Mouse (Mus musculus) hindbrain, embryonic 14.5 days (tissue): ENCODE measurements around the gene Cdkl3. TPM values are rescaled to one million over a fixed set of nuclear protein-coding genes. Genes with fewer than 3 reads are reported as not detected.

Experiments
- ATAC-seq: fragments of 200-750 bp; cut with Nextera tagmentation; 2 replicates; pipeline ENCODE4 v1.8.0; 2017; ENCODE audit warnings: moderate number of reproducible peaks, mild to moderate bottlenecking, moderate TSS enrichment, moderate library complexity; ENCODE audit not compliant: low FRiP score
- DNase-seq: peaks from one replicate; pipeline ENCODE4 v3.0.0-alpha.2; 2015; ENCODE audit warnings: low spot score
- H3K27ac ChIP-seq: fragments of 300-500 bp; sonication (generic); 2 replicates; pipeline ENCODE4 v1.5.1; 2014; ENCODE audit warnings: mild to moderate bottlenecking, moderate library complexity
- H3K27me3 ChIP-seq: fragments of 300-500 bp; sonication (generic); 2 replicates; pipeline ENCODE4 v1.6.1; 2014; ENCODE audit warnings: mild to moderate bottlenecking, low read length, mixed read lengths; ENCODE audit not compliant: control insufficient read depth, insufficient read depth
- H3K36me3 ChIP-seq: fragments of 300-500 bp; sonication (generic); replicated peaks from 2 replicates; pipeline ENCODE4 v1.6.1; 2014; ENCODE audit not compliant: control insufficient read depth, insufficient read depth
- H3K4me1 ChIP-seq: fragments of 300-500 bp; sonication (generic); replicated peaks from 2 replicates; pipeline ENCODE4 v1.6.1; 2014; ENCODE audit warnings: antibody characterized with exemption, low read length, mixed read lengths; ENCODE audit not compliant: control insufficient read depth, insufficient read depth
- H3K4me2 ChIP-seq: fragments of 300-500 bp; sonication (generic); replicated peaks from 2 replicates; pipeline ENCODE4 v1.6.1; 2014; ENCODE audit warnings: mild to moderate bottlenecking, moderate library complexity
- H3K4me3 ChIP-seq: fragments of 300-500 bp; sonication (generic); replicated peaks from 2 replicates; pipeline ENCODE4 v1.5.1; 2014; ENCODE audit warnings: mild to moderate bottlenecking, low read length
- H3K9ac ChIP-seq: fragments of 300-500 bp; sonication (generic); 2 replicates; pipeline ENCODE4 v1.6.1; 2014
- H3K9me3 ChIP-seq: fragments of 300-500 bp; sonication (generic); 2 replicates; pipeline ENCODE4 v1.6.1; 2016; ENCODE audit warnings: low read length; ENCODE audit not compliant: control insufficient read depth
- WGBS: fragments of 180-500 bp; shearing (Covaris S2); extraction: QIAGEN DNeasy Blood & Tissue Kit; methylation state at CpG from one replicate; pipeline ENCODE4 v1.1.7; 2014; 5-methylcytosine and 5-hydroxymethylcytosine counted together
- polyA plus RNA-seq: library from polyadenylated mRNA; unstranded; fragments of >200 nt; fragmentation: Nextera tagmentation; extraction: Ambion mirVana; gene quantifications from 2 replicates; pipeline ENCODE4 v1.2.1, GENCODE M21; 2014

Cdkl3 gene
- polyA plus RNA-seq, 1 experiment from 2014 or later, result 25.9 TPM

DNA sequence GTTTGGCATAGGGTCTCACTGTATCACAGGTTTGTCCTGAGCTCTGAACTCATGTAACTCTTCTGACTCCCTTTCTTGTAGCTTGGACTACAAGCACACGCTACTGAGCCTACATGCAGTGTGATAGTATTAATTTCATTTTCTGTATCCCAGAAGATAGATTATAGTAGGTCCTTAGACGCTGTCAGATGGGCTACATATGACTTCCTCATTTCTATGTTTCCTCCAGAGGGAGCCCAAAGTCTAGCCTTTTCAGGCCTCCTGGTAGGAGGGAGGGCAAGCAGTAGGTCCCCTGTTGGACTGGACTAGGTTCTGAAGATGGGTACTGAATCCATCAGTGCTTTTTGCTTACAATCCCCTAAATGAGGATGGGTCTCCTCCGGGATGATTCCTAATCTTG is 39.2 kb downstream of the Cdkl3 start:
- DNase-seq, result no peak
- Histone ChIP-seq H3K36me3 (0 out of 2 replicates have a peak, but pooled peaks cover 3% of the 10 kb centered on the region), H3K9me3 (no peaks in the 10 kb centered on the region), H3K27ac (no peak overlapping the region), H3K4me2 (no peak overlapping the region), H3K4me3 (no peak overlapping the region), H3K9ac (no peak overlapping the region), H3K27me3 (no peaks in the 10 kb centered on the region), H3K4me1 (no peaks in the 10 kb centered on the region)
- no peak for ATAC-seq
- 87% methylated on average over 3 of the region's 3 CpGs for WGBS

- Histone ChIP-seq H3K9ac (no peak overlapping the region), H3K4me2 (no peak overlapping the region), H3K4me1 (no peaks in the 10 kb centered on the region), H3K27ac (no peak overlapping the region), H3K27me3 (no peaks in the 10 kb centered on the region), H3K36me3 (0 out of 2 replicates have a peak, but pooled peaks cover 3% of the 10 kb centered on the region), H3K9me3 (no peaks in the 10 kb centered on the region), H3K4me3 (no peak overlapping the region)
- DNase-seq (no peak), ATAC-seq (no peak)
These were observed 40.1 kb downstream of the Cdkl3 start for GRCm38 (mm10) chr11:52044156-52044555.

DNA sequence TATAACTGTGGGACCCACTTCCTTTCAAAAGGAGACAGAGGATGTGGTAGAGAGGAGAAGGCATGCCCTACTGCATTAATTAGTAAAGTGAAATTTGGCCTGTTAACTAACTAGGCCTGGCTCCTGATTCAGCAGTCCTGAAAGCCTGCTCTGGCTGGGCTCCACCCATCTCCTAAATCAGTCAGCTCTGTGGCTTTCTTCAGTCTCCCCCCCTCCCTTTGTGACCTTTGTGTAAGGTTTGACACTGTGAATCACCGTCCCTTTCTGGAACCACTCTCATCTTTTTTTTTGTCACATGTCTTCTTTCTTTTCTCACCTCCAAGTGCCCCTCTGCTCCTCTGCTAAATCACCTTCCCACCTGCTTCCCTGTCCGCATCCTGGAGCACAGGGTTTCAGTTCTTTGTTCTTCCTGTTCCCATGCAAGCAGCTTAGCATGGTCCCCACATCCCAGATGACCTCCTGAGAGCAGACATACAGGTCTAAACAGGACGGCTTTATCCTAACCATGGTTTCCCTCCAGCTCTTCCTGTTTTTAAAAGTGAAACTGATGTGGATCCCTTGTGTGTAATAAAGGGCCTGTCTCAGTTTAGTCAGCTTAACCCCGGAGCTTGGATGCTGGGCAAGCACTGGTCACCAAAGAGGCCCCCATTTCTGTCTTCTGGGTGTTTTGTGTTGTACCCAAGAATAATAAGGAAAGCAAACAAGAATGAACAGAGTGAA is 42.6 kb downstream of the Cdkl3 start:
- WGBS, result 59% methylated on average over 4 of the region's 4 CpGs
- no peak overlapping the region for H3K27ac ChIP-seq
- H3K9ac ChIP-seq, result no peak overlapping the region
- DNase-seq, result no peak
- H3K4me3 ChIP-seq, result no peak overlapping the region
- no peaks in the 10 kb centered on the region for H3K9me3 ChIP-seq
- no peak overlapping the region for H3K4me2 ChIP-seq
- 0 out of 2 replicates have a peak, but pooled peaks cover 3% of the 10 kb centered on the region for H3K36me3 ChIP-seq
- no peaks in the 10 kb centered on the region for H3K4me1 ChIP-seq
- H3K27me3 ChIP-seq, result no peaks in the 10 kb centered on the region
- no peak for ATAC-seq

DNA sequence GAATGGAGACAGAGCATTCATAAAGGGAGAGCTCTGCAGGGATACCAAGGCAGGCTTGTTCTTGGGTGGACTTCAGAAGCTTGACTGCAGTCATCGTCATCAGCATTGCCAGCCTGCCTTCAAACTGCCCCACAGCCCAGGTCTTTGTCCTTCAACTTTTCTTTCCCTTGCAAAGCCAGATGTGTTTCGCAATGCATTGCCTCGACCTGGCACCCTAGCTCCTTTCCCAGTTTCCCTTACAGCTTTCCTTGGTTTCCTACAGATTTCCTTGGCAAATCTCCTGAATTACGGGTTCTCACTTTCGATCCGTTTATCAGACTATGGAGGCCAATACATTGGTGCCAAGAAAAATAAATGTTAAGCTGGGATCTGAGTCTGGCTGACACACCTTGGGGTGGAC is 49.4 kb downstream of the Cdkl3 start:
- DNase-seq (no peak), ATAC-seq (no peak)
- no peaks in the 10 kb centered on the region for H3K9me3 ChIP-seq
- no peaks in the 10 kb centered on the region for H3K27me3 ChIP-seq
- no peak overlapping the region for H3K4me2 ChIP-seq
- H3K4me1 ChIP-seq, result 0 out of 2 replicates have a peak, but pooled peaks cover 5% of the 10 kb centered on the region
- H3K4me3 ChIP-seq, result no peak overlapping the region
- H3K9ac ChIP-seq, result no peak overlapping the region
- no peak overlapping the region for H3K27ac ChIP-seq
- H3K36me3 ChIP-seq, result no peaks in the 10 kb centered on the region
- WGBS, result 83% methylated on average over 6 of the region's 6 CpGs

GRCm38 (mm10) chr11:52054728-52055127 is 50.7 kb downstream of the Cdkl3 start:
- Histone ChIP-seq H3K9ac (no peak overlapping the region), H3K27me3 (no peaks in the 10 kb centered on the region), H3K27ac (no peak overlapping the region), H3K4me2 (no peak overlapping the region), H3K4me3 (no peak overlapping the region), H3K4me1 (0 out of 2 replicates have a peak, but pooled peaks cover 5% of the 10 kb centered on the region), H3K36me3 (no peaks in the 10 kb centered on the region), H3K9me3 (no peaks in the 10 kb centered on the region)
- no peak for DNase-seq
- no peak for ATAC-seq
- 87% methylated on average over 3 of the region's 3 CpGs for WGBS

DNA sequence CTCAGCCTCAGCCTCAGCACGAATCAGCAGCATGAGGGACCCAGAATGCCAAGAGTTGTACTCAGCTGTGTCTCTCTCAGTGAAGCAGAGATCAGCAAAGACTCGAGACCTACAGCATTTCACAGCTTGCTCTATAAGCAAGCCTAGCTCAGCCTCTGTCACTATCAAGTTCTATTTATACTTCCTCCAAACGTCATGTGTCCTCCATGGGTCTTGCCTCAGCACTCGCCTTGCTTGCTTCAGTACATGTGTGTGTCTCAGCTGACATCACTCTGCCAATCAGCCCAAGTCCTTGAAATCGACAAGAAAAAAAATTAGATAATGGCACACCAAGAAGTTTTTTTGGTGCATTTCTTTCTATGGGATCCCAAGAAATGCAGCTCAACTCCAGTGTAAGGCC is 52.2 kb downstream of the Cdkl3 start:
- H3K9me3 ChIP-seq, result no peaks in the 10 kb centered on the region
- H3K4me1 ChIP-seq, result 0 out of 2 replicates have a peak, but pooled peaks cover 5% of the 10 kb centered on the region
- H3K4me2 ChIP-seq, result no peak overlapping the region
- no peak for DNase-seq
- H3K9ac ChIP-seq, result no peak overlapping the region
- WGBS, result 91% methylated on average over 5 of the region's 5 CpGs
- ATAC-seq, result no peak
- H3K4me3 ChIP-seq, result no peak overlapping the region
- H3K27ac ChIP-seq, result no peak overlapping the region
- H3K27me3 ChIP-seq, result no peaks in the 10 kb centered on the region
- H3K36me3 ChIP-seq, result no peaks in the 10 kb centered on the region

- Histone ChIP-seq H3K9me3 (no peaks in the 10 kb centered on the region), H3K27ac (no peak overlapping the region), H3K4me1 (0 out of 2 replicates have a peak, but pooled peaks cover 5% of the 10 kb centered on the region), H3K36me3 (no peaks in the 10 kb centered on the region), H3K27me3 (no peaks in the 10 kb centered on the region), H3K4me2 (no peak overlapping the region), H3K4me3 (no peak overlapping the region), H3K9ac (no peak overlapping the region)
- 74% methylated on average over 5 of the region's 5 CpGs for WGBS
- no peak for DNase-seq
- ATAC-seq, result no peak
These were observed 55.0 kb downstream of the Cdkl3 start for GRCm38 (mm10) chr11:52059001-52059400.

DNA sequence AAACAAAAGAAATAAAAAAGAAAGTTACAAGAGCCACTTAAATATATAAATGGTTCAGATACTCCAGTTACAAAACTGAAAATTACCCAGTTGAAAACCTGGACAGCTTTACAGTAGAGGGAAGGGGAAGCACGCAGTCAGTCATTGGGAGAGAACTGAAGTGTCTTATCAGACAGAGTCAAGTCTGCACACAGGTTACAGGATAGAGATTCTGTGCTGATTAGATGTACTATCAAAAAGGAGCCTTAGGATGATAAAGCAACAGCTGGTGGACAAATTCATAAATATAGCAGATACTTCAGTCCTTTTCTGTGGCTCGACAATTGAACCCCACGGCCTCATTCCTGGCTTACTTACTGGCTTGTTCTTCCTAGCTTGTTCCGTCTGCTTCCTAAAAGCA is 56.3 kb downstream of the Cdkl3 start:
- Histone ChIP-seq H3K36me3 (no peaks in the 10 kb centered on the region), H3K27ac (no peak overlapping the region), H3K9me3 (no peaks in the 10 kb centered on the region), H3K9ac (no peak overlapping the region), H3K4me2 (no peak overlapping the region), H3K27me3 (no peaks in the 10 kb centered on the region), H3K4me3 (no peak overlapping the region), H3K4me1 (0 out of 2 replicates have a peak, but pooled peaks cover 5% of the 10 kb centered on the region)
- ATAC-seq, result no peak
- DNase-seq, result no peak
- 95% methylated on average over 4 of the region's 4 CpGs for WGBS

DNA sequence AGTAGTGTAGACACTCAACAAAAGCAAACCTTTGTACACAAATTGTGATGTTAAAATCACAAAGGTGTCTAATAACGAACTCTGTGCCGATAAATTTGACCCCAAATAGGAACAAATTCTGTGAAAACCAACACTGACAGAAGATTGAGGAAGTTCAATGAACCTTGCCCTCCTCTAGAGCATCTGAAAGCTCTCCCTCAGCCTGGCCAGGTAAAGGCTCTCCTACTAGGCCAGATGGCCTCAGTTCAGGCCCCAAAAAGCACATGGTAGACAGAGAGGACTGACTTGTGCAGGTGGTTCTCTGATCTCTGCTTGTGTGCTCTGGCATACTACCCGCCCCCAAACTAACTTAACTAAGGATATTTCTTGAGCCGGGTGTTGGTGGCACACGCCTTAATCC is 58.4 kb downstream of the Cdkl3 start:
- no peaks in the 10 kb centered on the region for H3K36me3 ChIP-seq
- ATAC-seq, result no peak
- no peak overlapping the region for H3K27ac ChIP-seq
- H3K4me2 ChIP-seq, result no peak overlapping the region
- no peak overlapping the region for H3K4me3 ChIP-seq
- WGBS, result 96% methylated on average over 5 of the region's 5 CpGs
- no peak for DNase-seq
- H3K27me3 ChIP-seq, result no peaks in the 10 kb centered on the region
- H3K9ac ChIP-seq, result no peak overlapping the region
- H3K4me1 ChIP-seq, result no peaks in the 10 kb centered on the region
- no peaks in the 10 kb centered on the region for H3K9me3 ChIP-seq

DNA sequence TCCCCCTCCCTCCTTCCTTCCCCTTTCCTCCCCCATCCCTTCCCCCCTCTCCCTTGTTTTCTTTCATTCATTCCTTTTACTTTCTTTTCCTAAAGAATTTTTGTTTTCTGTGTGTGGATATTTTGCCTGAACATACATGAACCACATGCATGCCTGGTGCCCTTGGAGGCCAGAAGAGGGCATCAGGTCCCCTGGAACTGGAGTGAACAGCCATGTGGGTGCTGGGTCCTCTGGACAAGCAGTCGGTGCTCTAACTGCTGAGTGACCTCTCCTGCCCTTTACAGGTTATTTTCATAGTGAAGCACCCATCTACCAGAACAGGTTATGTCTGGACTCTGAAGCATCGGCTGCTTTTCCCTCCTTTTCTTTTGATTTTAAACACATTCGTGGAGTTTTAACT is 60.4 kb downstream of the Cdkl3 start:
- no peak overlapping the region for H3K4me2 ChIP-seq
- no peaks in the 10 kb centered on the region for H3K4me1 ChIP-seq
- no peak overlapping the region for H3K4me3 ChIP-seq
- H3K9me3 ChIP-seq, result no peaks in the 10 kb centered on the region
- DNase-seq (no peak), ATAC-seq (no peak)
- H3K36me3 ChIP-seq, result no peaks in the 10 kb centered on the region
- H3K9ac ChIP-seq, result no peak overlapping the region
- H3K27ac ChIP-seq, result no peak overlapping the region
- WGBS, result 45% methylated on average over 3 of the region's 3 CpGs
- no peaks in the 10 kb centered on the region for H3K27me3 ChIP-seq
